Mouse (Mus musculus) liver, embryonic 14.5 days (tissue): ENCODE measurements around the gene Ncam1.

Experiments used
- CTCF ChIP-seq: IDR thresholded peaks from 2 replicates; pipeline ENCODE4 v1.5.1; 2016; ENCODE audit warnings: antibody characterized with exemption, low read depth, control low read depth
- EP300 ChIP-seq: IDR thresholded peaks from 2 replicates; pipeline ENCODE4 v1.6.1; 2016; ENCODE audit warnings: antibody characterized with exemption, low read depth

DNA sequence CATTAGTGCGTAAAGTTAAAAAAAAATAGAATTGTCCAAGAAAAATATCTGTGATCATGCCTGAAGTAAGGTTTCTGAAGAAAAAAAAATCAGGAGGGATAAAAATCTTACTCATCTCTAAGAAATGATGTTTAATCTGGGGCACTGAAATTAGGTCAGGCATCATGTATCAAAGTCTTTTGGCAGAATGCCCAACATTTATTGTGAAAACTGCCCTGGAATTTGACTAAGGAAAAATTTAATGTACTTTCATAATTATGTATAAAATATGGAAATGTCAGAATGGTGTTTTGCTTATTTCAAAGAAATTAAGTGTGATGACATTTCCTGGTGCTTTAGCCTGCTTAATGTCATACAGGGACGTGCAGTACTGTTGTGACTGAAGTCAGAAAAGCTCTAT lies 52.5 kb downstream of the Ncam1 start:
- no peak for TF ChIP-seq CTCF
- no peak for TF ChIP-seq EP300
